Mouse (Mus musculus) frontal cortex, postnatal 36 days (tissue): ENCODE measurements around the gene Ptprh.

Source experiments
- DNase-seq, 2 experiments: peaks; one replicate each; pipeline ENCODE4 v3.0.0; 2022; ENCODE audit warnings: low spot score in 2 of 2

The Ptprh gene

DNA sequence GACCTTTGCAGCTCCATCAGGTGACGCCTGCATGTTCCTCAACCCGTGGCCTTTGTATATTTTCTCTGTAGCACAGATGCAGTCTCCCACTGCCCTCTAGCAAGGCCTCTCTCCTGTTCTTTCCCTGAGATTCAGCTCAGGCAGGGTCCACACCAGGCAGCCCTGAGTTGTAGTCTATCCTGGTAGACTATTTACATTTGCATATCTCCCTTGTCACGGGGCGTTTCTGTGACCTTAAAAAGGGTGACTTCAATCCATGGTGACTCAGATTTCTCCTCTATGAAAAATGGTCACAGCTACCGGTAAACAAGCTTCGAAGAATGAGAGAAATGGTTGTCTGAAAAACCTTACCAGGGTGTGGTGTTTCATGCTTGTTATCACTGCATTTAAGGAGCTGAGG, at the start of gene Ptprh:
Gene Ptprh (minus strand): TSS at position 169 of the 400 bp plus-strand sequence.
- DNase-seq, result no peak

DNA sequence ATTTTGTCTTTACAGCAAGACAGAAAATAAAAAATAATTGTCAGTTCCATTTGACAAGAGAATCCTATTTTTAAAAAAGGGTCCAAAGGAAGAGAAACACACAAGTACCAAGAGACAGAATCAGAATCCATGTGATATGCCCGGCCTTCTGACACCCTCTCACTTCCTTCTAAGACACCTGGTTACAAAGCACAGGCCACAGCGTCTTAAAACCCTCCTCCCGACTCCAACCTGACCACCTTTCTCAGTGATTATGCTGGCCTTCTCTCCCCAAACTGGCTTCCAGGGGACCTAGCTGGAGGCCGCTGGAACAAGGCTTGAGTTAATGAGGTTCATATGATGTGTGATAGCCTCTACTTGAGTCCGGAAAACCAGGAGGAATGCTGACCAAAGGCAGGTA, 49.5 kb upstream of the Ptprh start:
- no peak for DNase-seq

- no peak for DNase-seq
Observed at GRCm38 (mm10) chr7:4652726-4653125, 48.9 kb upstream of the Ptprh start.

GRCm38 (mm10) chr7:4651581-4651980, 47.7 kb upstream of the Ptprh start:
- no peak for DNase-seq

DNA sequence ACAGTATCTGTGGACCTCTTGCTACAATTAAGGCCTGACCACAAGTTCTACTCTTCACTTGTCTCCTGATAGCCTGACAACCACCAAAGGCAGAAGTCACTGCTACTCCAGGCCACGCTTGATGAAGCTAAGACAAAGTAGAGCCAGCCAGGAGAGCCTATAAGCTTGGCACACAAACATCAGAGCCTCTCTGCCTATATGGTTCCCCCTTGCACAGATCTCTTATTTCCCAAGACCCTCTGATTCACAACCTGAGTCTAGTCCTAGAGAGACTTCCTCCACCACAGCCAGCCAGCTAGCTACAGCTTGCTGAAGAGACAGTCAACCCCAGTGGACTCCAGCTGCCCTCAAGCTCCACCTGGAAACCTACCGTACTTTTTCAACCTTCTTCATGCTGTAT, 44.2 kb upstream of the Ptprh start:
- DNase-seq, result no peak

DNA sequence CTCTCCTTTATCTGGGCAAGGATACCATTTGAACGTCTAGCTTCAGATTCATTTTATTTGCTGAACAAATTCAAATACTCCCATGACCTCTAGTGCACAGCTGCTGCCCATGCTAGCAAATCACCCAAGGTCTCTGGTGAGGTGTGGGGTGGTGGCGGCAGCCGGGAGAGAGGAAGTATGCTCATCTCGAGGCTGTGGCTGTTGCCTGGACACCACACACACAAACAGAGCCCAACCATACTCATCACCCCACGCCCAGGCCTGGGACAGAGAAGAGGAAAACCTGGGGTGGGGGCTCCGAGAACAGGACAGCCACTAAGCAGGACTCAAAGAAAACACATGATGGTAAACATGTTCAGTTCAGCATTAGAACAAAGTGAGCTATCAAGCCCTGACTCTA, 43.5 kb upstream of the Ptprh start:
- DNase-seq, result no peak

DNA sequence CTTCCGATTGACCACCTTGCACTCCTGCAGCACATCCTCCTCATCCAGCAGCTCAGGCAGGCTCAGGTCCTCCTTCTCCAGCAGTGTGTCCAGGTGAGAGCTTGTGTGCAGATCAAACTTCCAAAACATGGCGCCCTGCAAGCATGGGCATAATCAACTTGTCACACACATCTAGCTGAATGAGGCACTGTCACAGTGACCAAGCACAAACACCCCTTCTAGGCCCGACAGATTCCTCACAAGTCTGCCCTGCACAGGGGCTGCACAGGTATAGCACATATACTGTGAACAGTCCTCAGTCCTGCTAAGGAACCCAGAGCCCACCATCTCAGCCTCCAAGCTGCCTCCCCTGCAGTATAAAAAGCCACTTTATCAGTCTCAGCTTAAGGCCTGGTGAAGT, 43.0 kb upstream of the Ptprh start:
- no peak for DNase-seq

DNA sequence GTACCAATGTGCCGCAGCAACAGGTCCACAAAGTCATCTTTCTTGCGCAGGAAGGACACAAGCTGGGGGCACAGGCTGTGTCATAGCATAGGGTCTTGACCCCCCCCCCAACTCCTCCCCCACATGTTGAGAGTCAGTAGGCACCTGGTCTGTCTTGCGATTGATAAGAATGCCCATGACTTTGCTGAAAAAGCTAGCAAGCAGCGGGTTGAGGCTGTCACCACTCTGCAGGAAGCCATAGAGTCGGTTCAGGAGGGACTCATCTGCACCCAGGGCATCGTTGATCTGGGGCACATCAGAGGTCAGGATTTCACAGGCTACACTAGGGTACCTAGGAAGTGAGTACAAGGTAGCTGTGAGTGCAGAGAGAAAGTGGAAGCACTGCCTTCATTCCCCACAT, 39.4 kb upstream of the Ptprh start:
- DNase-seq, result no peak

- no peak for DNase-seq
Observed at GRCm38 (mm10) chr7:4641956-4642355, 38.1 kb upstream of the Ptprh start.

DNA sequence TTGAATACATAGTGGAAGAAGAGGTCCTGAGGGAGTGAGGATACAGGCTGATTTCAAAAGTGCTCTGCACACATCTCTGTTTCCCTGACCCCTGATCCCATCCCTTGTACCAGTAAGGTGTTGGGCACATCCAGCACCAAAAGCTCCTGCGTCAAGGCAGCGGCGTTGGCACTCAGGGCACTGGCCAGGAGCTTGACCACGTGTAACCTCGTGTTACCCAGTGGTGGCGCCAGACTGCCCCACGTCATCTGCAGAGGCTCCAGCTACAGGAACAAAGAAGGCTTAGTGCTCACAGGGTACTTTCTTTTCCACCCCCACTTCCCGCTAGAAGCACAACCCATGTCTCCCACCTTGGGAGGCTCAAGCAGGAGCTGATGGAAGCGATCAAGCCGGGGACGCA, 37.3 kb upstream of the Ptprh start:
- peak in 1 of 2 experiments; percentile 26 for DNase-seq

DNA sequence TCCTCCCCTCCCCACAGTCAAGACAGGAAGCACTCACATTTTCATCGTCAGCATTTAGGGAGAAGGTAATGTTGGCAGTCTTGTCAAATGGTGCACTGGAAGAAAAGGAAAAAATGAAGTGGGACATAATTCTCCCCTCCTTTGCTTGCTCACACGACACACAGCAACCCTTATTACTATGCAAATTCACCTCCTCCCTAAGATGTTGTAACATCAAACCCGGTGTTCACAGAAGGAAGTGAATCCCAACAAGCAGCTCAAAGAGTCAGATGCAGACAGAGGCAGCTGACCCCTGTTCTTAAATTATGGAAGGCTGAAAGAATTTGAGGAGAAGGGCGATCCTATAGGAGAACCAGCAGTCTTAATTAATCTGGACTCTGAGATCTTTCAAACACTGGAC, 32.3 kb upstream of the Ptprh start:
- no peak for DNase-seq

- no peak for DNase-seq
Observed at GRCm38 (mm10) chr7:4631031-4631430, 27.2 kb upstream of the Ptprh start, which contains the start of gene Tmem86b. Tmem86b (minus strand) TSS chr7:4631422.

DNA sequence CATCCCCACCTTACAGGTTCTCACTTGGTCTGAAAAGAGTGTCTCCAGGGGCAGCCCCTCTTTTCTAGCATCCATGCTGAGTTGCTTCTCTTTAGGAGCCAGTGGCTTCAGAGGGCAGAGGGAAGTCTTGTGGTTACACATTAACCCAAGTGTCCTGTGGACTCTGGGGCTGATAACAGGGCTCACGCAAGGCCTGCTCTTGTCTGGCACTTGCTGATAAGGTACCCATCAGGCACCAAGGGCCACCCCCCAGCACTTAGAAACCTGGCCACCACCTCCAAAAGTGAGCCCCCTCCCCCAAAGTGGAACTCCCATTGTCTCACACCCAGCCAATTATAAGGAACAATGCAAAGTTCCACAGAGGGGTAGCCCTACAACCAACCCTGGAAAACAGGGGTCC, 26.4 kb upstream of the Ptprh start:
- no peak for DNase-seq

GRCm38 (mm10) chr7:4629586-4629985, 25.7 kb upstream of the Ptprh start:
- DNase-seq, result no peak

DNA sequence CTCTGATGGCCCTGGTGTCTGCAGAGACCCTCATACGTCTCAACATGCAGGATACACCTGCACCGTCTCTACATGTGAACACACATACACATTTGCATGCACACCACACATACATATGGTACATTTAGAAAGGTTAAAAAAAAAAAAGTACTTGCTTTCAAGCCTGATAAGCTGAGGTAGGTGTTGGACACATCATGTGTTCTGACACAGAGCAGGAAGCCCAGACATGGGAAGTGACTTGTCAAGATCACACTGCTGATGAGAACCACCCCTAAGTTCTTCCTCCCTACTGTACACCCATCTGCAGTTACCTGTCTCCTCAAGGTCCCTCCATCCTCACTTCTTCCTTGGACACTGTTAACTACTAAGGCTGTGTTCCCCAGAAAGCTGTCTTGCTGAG, 22.1 kb upstream of the Ptprh start:
- DNase-seq, result no peak

- no peak for DNase-seq
Observed at GRCm38 (mm10) chr7:4624343-4624742, 20.5 kb upstream of the Ptprh start.

DNA sequence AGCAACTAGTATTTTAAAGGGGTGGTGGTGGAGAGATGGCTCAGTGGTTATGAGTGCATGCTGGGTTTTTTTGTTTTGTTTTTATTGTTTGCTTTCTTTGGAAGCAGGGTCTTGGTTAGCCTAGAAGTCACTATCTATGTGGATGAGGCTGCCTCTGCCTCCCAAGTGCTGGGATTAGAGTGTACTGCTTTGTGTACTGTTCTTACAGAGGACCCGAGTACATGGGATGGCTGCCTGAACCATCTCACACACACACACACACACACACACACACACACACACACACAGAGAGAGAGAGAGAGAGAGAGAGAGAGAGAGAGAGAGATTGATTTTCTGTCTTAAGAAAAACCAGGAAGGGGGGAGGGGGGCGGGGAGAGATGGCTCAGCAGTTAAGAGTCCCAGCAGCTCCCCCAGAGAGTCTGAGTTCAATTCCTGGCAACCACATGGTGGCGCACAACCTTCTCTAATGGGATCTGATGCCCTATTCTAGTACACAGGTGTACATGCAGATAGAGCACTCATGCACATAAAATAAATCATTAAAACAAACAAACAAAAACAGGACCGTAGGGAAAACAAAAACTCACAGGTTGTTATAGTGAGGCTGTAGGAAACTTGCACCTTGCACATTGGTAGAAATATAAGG, 19.8 kb upstream of the Ptprh start:
- peak; percentile 26 to 35 for DNase-seq

GRCm38 (mm10) chr7:4619979-4620378, 16.1 kb upstream of the Ptprh start:
- no peak for DNase-seq

DNA sequence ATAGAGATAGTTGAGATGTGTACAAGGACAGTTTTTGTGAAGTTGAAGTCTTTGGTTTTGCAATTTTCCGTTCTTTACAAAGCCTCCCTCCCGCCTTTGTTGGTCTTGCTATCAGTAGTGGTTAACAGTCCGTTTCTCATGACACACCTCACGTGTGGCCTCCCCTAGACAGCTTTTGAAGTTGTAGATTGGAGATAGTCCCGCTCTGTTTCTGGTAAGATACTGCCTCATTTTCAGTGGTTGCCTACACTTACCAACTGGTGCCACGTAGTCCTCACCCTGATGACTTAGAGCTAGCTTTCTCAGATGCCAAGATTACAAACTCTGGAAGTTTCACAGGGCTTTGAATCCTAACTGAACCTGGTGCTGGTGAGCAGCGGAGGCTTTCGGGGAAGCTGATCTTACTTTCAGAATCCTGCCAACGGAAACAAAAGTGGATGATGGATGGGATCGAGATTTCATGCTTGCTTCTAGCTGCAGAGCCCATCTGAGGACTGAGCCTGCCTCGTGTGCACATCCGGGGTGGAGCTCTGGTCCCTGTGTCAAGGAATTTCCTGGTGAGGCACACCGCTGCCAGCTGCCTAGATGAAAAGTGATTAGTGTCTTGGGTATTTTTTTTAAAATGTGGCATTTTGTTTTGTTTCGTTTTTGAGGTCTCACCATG, 10.0 kb upstream of the Ptprh start:
- DNase-seq, result no peak

- no peak for DNase-seq
Observed at GRCm38 (mm10) chr7:4612956-4613355, 9.1 kb upstream of the Ptprh start.

DNA sequence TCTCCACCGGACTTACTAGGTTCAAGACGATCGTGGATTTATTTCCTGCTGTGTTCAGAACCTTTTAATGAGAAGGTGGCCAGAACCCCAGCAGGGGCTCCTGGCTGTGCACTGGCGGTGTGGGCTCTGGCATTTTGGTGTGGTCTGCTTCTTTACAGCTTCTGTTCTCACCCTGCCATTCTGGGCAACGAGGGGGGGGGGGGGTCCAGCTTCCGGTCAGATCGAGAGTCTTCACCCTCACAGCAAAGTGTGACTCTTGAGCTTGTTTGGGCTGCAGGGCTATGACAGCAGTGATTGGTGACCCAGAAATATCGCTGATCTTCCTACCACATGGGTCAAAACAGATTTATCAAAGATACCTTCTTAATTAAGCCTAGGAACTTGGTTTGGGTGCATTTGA, 8.5 kb upstream of the Ptprh start:
- no peak for DNase-seq

- DNase-seq, result no peak
Observed at GRCm38 (mm10) chr7:4611921-4612341, 8.1 kb upstream of the Ptprh start.

- DNase-seq, result no peak
Observed at GRCm38 (mm10) chr7:4611511-4611910, 7.7 kb upstream of the Ptprh start.

DNA sequence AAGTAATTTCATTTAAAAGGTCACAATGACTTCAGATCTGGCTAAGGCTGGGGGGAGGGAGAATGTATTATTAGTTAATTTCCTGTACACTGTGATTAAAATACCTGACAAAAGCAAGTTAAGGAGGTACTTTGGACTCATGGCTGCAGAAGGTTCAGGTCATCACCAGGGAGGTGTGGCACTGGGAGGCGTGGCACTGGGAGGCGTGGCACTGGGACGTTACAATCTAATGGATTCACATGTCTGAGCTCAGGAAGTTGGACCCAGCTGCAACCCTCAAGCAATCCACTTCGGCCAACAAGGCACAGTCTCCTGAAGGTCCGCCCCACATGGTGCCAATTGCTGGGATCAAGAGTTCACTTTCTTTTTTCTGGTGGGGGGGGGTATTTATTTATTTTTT, 4.2 kb upstream of the Ptprh start:
- DNase-seq, result no peak
